Mouse (Mus musculus): ENCODE data around the gene Rec8.

The Rec8 gene

DNA sequence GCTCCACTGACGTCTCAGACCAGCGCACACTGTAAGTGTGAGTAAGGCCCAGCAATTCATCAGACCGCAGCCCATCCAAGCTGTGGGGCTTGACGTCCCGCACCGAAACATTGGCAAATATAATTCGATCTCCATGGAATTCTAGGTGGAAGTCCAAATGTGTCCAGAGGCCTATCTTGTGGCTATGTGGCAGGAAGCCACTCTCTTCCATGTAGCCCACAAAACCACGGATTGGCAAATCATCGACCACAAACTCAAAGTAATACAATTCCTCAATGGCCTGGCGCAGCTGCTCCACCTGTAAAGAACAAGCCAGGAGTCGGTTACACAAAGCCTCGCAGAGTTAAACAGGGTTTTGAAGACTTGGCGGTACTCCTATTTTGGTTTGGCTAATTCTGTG is 23.5 kb downstream of the Rec8 start:
- no peak for DNase-seq (ENCODE audit: low spot score in 2 of 2)

DNA sequence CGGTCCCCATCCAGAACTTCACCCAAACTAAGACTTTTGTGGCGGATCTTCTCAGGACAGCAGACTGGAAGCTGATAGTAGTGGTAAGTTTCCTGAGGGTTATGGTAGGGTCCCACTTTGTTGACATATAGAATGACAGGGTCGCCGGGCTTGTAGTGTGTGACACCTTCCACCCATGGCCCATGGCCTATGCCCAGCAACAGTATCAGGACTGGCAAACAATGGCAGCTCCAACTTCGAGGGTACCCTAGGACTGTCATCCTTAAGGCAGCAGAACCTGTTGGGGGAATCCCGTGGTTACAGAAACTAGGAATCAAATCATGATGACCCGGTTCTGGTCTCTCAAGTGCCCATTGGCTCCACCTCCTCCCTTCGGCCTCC is 24.8 kb downstream of the Rec8 start:
- no peak for DNase-seq (ENCODE audit: low spot score in 2 of 2)

DNA sequence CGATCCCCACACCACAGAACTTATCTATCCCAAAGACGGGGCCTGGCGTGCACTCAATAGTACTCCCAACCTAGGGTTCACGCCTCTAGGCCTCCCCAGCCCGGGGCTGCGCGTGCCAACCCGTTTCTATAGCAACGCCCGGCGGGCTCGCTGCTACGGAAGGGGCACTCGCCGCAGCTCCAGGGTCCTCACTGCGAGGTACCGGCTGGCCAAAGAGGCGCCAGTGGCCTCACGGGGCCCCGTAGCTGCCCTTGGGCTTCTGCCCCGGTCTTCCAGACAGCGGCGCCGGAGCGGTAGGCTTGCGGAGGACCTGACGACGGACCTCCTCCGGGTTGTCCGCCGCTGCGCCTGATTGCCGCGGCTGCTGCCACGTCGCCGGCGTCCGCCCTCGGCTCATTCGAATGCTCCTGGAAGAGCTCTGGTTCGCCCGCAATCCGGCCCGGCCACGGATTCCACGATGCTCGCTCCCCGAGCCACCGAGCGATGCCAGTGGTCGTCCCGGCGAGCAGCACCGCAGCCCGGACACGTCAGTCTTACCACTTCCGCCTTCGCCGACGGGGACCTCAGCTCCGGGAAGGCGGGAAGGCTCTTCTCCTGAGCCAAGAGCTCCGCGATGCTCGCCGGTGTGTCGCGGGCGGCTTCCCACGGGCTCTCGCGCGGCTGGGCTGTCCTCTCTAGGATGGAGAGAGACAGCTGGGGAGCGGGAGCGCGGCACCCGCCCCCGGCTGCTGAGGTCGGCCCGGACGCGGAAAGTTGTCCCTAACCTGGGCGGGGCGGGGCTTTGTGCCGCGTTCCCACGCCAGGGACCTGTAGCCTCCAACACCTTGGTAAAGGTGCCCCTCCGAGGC is 25.4 kb downstream of the Rec8 start, which contains the start of gene Tm9sf1:
TSS of gene Tm9sf1 (minus strand) at position 747 of the 848 bp plus-strand sequence.
- DNase-seq (ENCODE audit: low spot score in 2 of 2) = peak; percentile 83

DNA sequence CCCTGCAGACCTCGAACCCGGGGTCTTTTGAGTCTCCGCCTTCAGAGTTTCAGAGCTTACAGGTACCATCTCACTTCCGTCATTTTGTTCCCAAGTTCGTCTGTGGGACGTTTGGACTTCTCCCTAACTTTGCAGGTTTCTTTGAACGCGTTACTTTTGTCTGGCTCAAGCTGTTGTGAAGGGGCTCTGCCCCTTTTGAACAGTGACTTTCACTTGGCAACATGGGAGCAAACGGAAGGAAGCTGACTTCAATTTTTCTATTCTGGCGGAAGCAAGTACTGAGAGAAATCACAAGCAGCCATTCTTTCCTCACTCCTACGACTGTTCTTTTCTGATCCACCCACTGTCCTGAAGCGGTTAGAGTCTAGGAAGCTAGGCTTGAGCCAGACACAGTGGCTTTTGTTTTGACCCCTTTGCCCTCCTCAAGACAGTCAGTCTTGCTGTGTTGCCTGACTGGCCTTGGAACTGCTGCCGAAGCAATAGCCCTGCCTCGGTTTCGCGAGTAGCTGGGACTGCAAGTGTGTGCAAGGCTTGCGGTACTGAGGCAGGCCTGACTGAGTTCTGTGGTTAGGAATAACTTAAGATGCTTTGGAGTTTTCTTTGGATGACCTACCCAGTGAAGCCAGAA is 26.5 kb downstream of the Rec8 start:
- DNase-seq (ENCODE audit: low spot score in 2 of 2) = peak; percentile 10 to 18

DNA sequence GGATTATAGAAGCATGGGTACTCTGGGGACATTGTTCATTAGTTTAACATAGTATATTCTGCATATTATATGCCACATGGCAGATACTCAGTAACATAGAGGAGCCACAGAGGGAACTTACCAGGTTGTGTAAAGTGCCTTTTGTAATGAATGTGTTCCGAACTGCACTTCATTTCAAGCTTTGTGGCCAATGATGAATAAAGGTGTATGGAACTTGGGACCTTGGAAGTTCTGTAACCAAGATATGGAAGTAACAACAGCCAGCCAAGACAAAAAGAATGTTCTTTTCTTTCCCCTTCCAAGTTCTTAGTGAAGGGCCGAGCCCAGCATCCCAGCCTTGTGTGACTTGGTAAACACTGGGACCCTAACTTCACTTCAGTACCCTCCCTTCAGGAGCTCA is 32.0 kb downstream of the Rec8 start, which contains the start of gene Tssk4:
TSS of gene Tssk4 (plus strand) at position 301 of the 400 bp plus-strand sequence.
- no peak for DNase-seq (ENCODE audit: low spot score in 2 of 2)

DNA sequence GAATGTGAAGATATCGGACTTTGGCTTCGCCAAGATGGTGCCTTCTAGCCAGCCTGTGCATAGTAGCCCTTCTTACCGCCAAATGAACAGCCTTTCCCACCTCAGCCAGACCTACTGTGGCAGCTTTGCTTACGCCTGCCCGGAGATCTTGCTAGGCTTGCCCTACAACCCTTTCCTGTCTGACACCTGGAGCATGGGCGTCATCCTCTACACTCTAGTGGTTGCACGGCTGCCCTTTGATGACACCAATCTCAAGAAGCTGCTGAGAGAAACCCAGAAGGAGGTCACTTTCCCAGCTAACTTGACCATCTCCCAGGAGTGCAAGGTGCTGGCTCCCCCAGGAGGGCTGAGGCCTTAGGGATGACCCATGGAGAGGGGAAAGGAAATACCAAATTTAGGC is 33.7 kb downstream of the Rec8 start:
- DNase-seq (ENCODE audit: low spot score in 2 of 2) = no peak

DNA sequence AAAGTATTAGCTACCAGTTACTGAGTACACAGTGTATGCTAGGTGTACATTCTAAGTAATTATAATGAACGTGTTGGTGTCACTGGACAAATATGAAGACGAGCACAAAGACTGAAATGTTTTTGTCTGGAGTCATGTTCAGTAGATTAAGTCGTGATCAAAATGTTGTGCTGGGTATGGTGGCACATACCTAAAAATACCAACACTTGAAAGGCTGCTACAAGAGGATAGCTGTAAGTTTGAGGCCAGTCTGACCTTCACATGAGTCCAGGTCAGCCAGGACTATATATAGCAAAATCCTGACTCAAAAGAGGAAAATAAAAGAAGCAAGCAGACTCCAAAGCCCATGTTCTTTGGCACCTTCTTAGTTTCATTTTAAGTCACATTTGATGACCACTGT is 39.1 kb downstream of the Rec8 start:
- no peak for DNase-seq (ENCODE audit: low spot score in 2 of 2)

DNA sequence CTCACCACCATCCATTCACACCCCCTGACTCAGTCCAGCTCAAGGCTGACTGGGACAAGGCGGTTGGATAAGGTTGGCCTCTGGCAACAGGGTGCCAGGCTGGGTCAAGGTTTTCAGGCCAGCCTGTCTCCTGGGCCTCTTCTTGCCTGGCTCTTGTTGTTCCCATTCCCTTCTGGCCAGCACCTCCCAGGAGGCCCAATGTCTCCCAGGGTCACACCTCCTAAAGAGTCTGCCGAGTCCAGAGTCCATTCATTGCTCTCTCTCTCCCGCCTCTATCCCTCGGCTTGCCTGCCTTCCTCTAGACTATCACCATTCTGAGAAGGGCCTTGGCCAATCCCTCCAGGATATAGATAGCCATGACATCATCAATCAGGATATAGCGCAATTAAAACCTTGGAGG is 40.2 kb downstream of the Rec8 start:
- no peak for DNase-seq (ENCODE audit: low spot score in 2 of 2)

DNA sequence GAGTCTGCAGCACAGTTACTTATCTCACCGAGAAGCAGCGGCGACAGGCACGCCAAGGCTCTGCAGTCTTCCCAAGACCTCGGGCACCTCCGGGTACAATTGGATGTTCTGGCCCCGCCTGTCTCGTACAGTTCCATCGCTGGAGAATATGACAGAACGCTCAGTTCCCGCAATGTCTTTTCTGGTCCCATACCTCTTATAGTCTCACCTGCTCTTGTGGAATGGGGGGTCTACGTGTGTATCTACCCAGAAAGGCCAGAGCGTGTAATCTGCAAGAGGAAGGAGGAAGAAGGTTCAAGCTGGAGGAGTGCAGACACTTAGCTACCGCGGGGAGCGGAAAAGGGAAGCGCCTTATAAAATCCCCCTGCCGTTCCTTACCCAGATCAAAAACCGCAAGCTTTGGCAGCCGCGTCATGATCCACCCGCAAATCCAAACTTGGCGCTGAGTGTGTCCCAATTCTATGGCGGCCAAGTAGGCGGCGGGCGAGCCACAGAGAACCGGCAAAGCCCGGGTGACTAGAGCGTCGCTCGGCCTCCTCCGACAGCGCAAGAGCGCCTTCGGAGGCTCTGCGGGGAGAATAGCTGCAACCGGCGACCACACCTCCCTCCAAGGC is 42.2 kb downstream of the Rec8 start, which contains the start of gene Mdp1:
TSS of gene Mdp1 (minus strand) at position 549 of the 614 bp plus-strand sequence.
- DNase-seq (ENCODE audit: low spot score in 2 of 2) = peak; percentile 77

DNA sequence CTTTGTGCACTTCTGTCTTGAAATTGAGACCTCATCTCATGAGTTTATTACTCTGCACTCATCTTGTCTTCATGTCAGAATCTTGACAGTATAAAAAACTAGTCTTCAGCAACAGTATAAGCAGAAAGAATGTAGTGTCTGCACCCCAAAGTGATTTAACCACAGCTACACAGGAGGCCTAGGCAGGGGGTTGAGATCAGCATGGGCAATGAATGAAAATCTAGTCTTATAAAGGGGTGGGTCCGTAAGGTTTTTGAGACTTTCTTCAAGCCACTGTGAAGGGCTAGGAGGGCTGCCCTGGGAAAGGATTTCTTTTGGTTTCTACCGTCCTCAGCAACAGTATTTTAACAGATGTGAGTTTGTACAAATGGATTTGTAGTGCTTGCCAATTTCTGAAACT is 42.8 kb downstream of the Rec8 start:
- DNase-seq (ENCODE audit: low spot score in 2 of 2) = no peak

DNA sequence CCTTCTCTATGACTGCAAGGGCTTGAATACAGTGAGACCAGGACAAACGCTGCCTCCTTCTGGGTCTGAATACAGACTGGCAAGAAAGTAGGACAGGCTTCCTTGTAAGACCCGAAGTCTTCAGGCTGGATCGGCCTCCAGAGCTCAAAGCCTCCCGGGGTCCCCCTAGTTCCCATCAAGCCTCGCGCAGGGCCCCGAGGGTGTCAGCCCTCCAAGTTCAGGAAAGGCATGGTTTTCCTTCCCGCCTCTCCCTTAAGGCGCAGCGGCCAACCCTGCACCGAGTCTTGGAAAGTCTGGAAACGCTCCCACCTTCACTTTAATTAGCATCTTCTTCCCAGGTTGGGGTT is 53.6 kb downstream of the Rec8 start:
- no peak for DNase-seq (ENCODE audit: low spot score in 2 of 2)

DNA sequence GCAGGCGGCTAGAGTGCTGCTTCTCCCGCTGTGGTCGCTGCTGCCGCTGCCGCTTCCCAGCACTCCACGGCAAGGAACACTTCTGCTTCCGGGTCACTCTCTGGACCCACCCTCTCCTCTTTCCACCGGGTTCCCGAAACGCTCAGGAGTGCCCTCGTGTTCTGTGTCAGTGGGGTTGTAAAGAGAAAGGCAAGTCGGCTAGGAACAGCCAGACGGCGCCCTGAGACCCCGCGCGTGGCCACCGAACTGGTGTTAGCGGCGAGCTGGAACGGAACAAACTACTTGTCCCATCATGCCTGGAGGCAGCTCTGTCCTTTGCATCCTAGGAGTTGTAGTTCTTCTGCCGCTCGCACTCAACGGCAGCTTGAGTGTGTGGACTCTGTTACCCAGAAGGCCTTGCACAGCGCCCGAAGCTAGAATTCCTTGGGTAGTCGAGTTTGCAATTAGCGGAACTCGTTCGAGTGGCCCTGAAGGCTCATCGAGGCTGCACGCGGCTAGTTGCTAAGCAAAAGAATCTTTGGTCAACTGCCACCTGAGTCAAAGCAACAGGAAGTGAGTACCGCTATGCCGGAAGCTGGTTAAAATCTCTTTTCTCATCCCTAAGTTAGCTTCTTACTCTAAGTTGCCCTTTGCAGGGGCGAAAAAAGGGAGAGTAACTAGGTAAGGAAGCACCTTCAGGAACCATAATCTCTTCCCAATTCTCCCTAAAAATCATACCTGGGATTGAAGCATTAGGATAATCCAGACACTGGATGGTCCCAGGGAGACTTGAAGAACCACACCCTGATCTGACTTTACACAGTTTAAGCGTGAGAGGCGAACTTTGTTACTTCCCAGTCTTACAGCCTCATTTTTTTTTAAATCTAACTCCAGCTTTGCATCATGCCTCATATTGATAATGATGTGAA is 54.2 kb downstream of the Rec8 start, which contains the start of the genes Gmpr2 and Nedd8:
TSS of gene Gmpr2 (plus strand) at position 109 of the 908 bp plus-strand sequence.
TSS of gene Nedd8 (minus strand) at position 292 of the 908 bp plus-strand sequence.
- peak; percentile 95 for DNase-seq (ENCODE audit: low spot score in 2 of 2)

DNA sequence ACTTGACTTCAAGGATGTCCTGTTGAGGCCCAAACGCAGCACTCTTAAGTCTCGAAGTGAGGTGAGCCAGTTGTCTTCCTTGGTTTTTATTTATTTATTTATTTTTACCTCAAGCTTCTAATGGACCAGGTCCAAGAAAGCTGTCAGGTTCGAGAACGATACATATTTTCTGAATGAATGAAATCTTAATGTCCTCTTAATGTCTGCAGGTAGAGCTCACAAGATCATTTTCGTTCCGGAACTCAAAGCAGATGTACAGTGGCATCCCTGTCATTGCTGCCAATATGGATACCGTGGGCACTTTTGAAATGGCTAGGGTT is 54.9 kb downstream of the Rec8 start:
- no peak for DNase-seq (ENCODE audit: low spot score in 2 of 2)
